Mouse (Mus musculus): Measurements from ENCODE around the gene Mad2l2. TPM values are rescaled to one million over a fixed set of nuclear protein-coding genes. Genes with fewer than 3 reads are reported as not detected.

The Mad2l2 gene
- 10 to 100 TPM in 5 of 26 experiments, 1 to 10 TPM in 19, not detected in 2; 1.1 to 15.2 (median 5.4) TPM for total RNA-seq (2018; cell fraction: chromatin; rRNA removed)
- 10 to 100 TPM in 10 of 26 experiments, 1 to 10 TPM in 16; 6.5 to 13.0 (median 9.6) TPM for total RNA-seq (2018; cell fraction: cytosol; rRNA removed)
- total RNA-seq (2018; cell fraction: nucleus; rRNA removed) = 10 to 100 TPM in 4 of 26 experiments, 1 to 10 TPM in 22; 1.9 to 18.9 (median 5.7) TPM
- 7.8 to 13.8 TPM (median 12.4 TPM) in 3 replicates for polyA plus RNA-seq (2018)

GRCm38 (mm10) chr4:148130133-148130532, at the start of gene Mad2l2:
Gene Mad2l2, plus strand, starts transcription at chr4:148130384.
- no peak within 1 kb of the TSS for H3K4me3 ChIP-seq (ENCODE audit: inconsistent target)
- H3K36me3 ChIP-seq (ENCODE audit: inconsistent target) = no peaks in the 10 kb centered on the region
- H3K79me2 ChIP-seq (ENCODE audit: inconsistent target) = no peaks in the 10 kb centered on the region
- H3K27ac ChIP-seq = no peak within 1 kb of the TSS
- WGBS (ENCODE audit: missing documents) = 10% methylated on average over 18 of the region's 18 CpGs

GRCm38 (mm10) chr4:148080597-148080973, 49.6 kb upstream of the Mad2l2 start:
- no peak overlapping the region for H3K4me3 ChIP-seq (ENCODE audit: inconsistent target)
- H3K27ac ChIP-seq = no peak overlapping the region
- WGBS (ENCODE audit: missing documents) = 88% methylated on average over 1 of the region's 1 CpGs
- H3K79me2 ChIP-seq (ENCODE audit: inconsistent target) = no peaks in the 10 kb centered on the region; the same call in 1 of the 2 replicates
- H3K36me3 ChIP-seq (ENCODE audit: inconsistent target) = peaks cover 30% of the 10 kb centered on the region

GRCm38 (mm10) chr4:148081201-148081600, 49.0 kb upstream of the Mad2l2 start:
- H3K27ac ChIP-seq = no peak overlapping the region

GRCm38 (mm10) chr4:148082257-148083044, 47.7 kb upstream of the Mad2l2 start:
- peaks cover 30% of the 10 kb centered on the region for H3K36me3 ChIP-seq (ENCODE audit: inconsistent target)
- H3K79me2 ChIP-seq (ENCODE audit: inconsistent target) = peaks cover 16% of the 10 kb centered on the region; the same call in 1 of the 2 replicates
- H3K4me3 ChIP-seq (ENCODE audit: inconsistent target) = no peak overlapping the region
- no peak overlapping the region for H3K27ac ChIP-seq
- WGBS (ENCODE audit: missing documents) = 51% methylated on average over 12 of the region's 12 CpGs

More at GRCm38 (mm10) chr4:148081201-148081600, 49.0 kb upstream of the Mad2l2 start:
- Histone ChIP-seq H3K4me3 (ENCODE audit: inconsistent target) (no peak overlapping the region), H3K36me3 (ENCODE audit: inconsistent target) (peaks cover 30% of the 10 kb centered on the region), H3K79me2 (ENCODE audit: inconsistent target) (peaks cover 4% of the 10 kb centered on the region; the same call in 1 of the 2 replicates)
- WGBS (ENCODE audit: missing documents) = 87% methylated on average over 10 of the region's 10 CpGs

- no peak overlapping the region for H3K4me3 ChIP-seq (ENCODE audit: inconsistent target)
- WGBS (ENCODE audit: missing documents) = 34% methylated on average over 21 of the region's 21 CpGs
- H3K36me3 ChIP-seq (ENCODE audit: inconsistent target) = peaks cover 30% of the 10 kb centered on the region
- peaks cover 16% of the 10 kb centered on the region; the same call in 1 of the 2 replicates for H3K79me2 ChIP-seq (ENCODE audit: inconsistent target)
- H3K27ac ChIP-seq = no peak overlapping the region
Measured at GRCm38 (mm10) chr4:148083176-148083899, 46.8 kb upstream of the Mad2l2 start.

GRCm38 (mm10) chr4:148084261-148084714, 45.9 kb upstream of the Mad2l2 start:
- Histone ChIP-seq H3K79me2 (ENCODE audit: inconsistent target) (peaks cover 16% of the 10 kb centered on the region; the same call in 1 of the 2 replicates), H3K27ac (no peak overlapping the region), H3K4me3 (ENCODE audit: inconsistent target) (no peak overlapping the region), H3K36me3 (ENCODE audit: inconsistent target) (peaks cover 29% of the 10 kb centered on the region)
- 39% methylated on average over 6 of the region's 8 CpGs for WGBS (ENCODE audit: missing documents)

- Histone ChIP-seq H3K4me3 (ENCODE audit: inconsistent target) (no peak overlapping the region), H3K36me3 (ENCODE audit: inconsistent target) (peaks cover 19% of the 10 kb centered on the region), H3K27ac (no peak overlapping the region), H3K79me2 (ENCODE audit: inconsistent target) (peaks cover 16% of the 10 kb centered on the region; the same call in 1 of the 2 replicates)
- WGBS (ENCODE audit: missing documents) = 65% methylated on average over 10 of the region's 10 CpGs
Measured at GRCm38 (mm10) chr4:148085131-148085906, 44.9 kb upstream of the Mad2l2 start.

- Histone ChIP-seq H3K4me3 (ENCODE audit: inconsistent target) (no peak overlapping the region), H3K36me3 (ENCODE audit: inconsistent target) (peaks cover 13% of the 10 kb centered on the region), H3K79me2 (ENCODE audit: inconsistent target) (peaks cover 16% of the 10 kb centered on the region; the same call in 1 of the 2 replicates), H3K27ac (no peak overlapping the region)
- 75% methylated on average over 3 of the region's 3 CpGs for WGBS (ENCODE audit: missing documents)
Measured at GRCm38 (mm10) chr4:148085907-148086305, 44.3 kb upstream of the Mad2l2 start.

- H3K4me3 ChIP-seq (ENCODE audit: inconsistent target) = peak overlapping the region; percentile 54
- no peaks in the 10 kb centered on the region for H3K36me3 ChIP-seq (ENCODE audit: inconsistent target)
- H3K27ac ChIP-seq = no peak overlapping the region; the same call in 1 of the 2 replicates
- 4% methylated on average over 29 of the region's 30 CpGs for WGBS (ENCODE audit: missing documents)
- H3K79me2 ChIP-seq (ENCODE audit: inconsistent target) = peaks cover 16% of the 10 kb centered on the region; the same call in 1 of the 2 replicates
Measured at GRCm38 (mm10) chr4:148087091-148087906, 42.9 kb upstream of the Mad2l2 start.

GRCm38 (mm10) chr4:148087907-148088527, 42.2 kb upstream of the Mad2l2 start, which contains the start of gene Agtrap:
Gene Agtrap, minus strand, starts transcription at chr4:148088031.
- Histone ChIP-seq H3K79me2 (ENCODE audit: inconsistent target) (peaks cover 16% of the 10 kb centered on the region; the same call in 1 of the 2 replicates), H3K4me3 (ENCODE audit: inconsistent target) (peak within 1 kb of the TSS; percentile 54), H3K27ac (peak within 1 kb of the TSS; percentile 33), H3K36me3 (ENCODE audit: inconsistent target) (no peaks in the 10 kb centered on the region)
- WGBS (ENCODE audit: missing documents) = 7% methylated on average over 34 of the region's 34 CpGs

- 100% methylated on average over 4 of the region's 4 CpGs for WGBS (ENCODE audit: missing documents)
- Histone ChIP-seq H3K4me3 (ENCODE audit: inconsistent target) (no peak overlapping the region), H3K79me2 (ENCODE audit: inconsistent target) (peaks cover 16% of the 10 kb centered on the region; the same call in 1 of the 2 replicates), H3K36me3 (ENCODE audit: inconsistent target) (no peaks in the 10 kb centered on the region), H3K27ac (no peak overlapping the region)
Measured at GRCm38 (mm10) chr4:148089166-148089565, 41.0 kb upstream of the Mad2l2 start.

- WGBS (ENCODE audit: missing documents) = 100% methylated on average over 1 of the region's 1 CpGs
- no peak overlapping the region for H3K4me3 ChIP-seq (ENCODE audit: inconsistent target)
- peaks cover 12% of the 10 kb centered on the region; the same call in 1 of the 2 replicates for H3K79me2 ChIP-seq (ENCODE audit: inconsistent target)
- no peak overlapping the region for H3K27ac ChIP-seq
- H3K36me3 ChIP-seq (ENCODE audit: inconsistent target) = no peaks in the 10 kb centered on the region
Measured at GRCm38 (mm10) chr4:148091181-148091580, 39.0 kb upstream of the Mad2l2 start.

All from macrophage (primary cell).